Mouse (Mus musculus): ENCODE data around the gene Rnf185. TPM values are rescaled to one million over a fixed set of nuclear protein-coding genes. Genes with fewer than 3 reads are reported as not detected.
A peak's percentile ranks its signal among the peaks of the same experiment; 100 is the strongest.

Gene Rnf185
- total RNA-seq (2021): 10 to 100 TPM; 13.1 to 16.9 TPM
- long read RNA-seq, experiment 1, transcript Rnf185-202 (7 exons, 2,787 nt): major isoform, 12 of 15 reads
- long read RNA-seq, experiment 1, partial matches to known transcripts: 0 of 15 reads
- long read RNA-seq, experiment 1, other reads (novel, unspliced or antisense): 3 of 15 reads
- long read RNA-seq, experiment 2, transcript Rnf185-202 (7 exons, 2,787 nt): major isoform, 17 of 21 reads
- long read RNA-seq, experiment 2, partial matches to known transcripts: 1 of 21 reads
- long read RNA-seq, experiment 2, other reads (novel, unspliced or antisense): 3 of 21 reads

GRCm38 (mm10) chr11:3452167-3452639 lies at the start of gene Rnf185:
Rnf185 (minus strand) TSS chr11:3452363.
- peak; percentile 94 for DNase-seq

DNA sequence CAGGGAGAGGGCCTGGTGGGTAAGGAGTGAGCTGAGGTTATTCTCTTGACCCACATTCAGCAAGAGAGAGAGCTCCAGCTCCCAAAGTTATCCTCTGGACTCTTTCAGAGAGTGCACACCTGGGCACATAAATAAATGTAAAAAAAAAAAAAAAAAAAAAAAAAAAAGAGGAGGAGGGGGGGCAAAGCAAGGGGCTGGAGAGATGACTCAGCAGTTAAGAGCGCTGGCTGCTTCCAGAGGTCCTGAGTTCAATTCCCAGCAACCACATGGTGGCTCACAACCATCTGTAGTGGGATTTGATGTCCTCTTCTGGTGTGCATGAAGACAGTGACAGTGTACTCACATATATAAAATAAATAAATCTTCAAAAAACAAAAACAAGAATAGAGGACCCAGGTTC lies 45.1 kb upstream of the Rnf185 start:
- no peak for DNase-seq

- no peak for DNase-seq
These were observed 44.6 kb upstream of the Rnf185 start for GRCm38 (mm10) chr11:3496756-3497155.

- no peak for DNase-seq
These were observed 43.3 kb upstream of the Rnf185 start for GRCm38 (mm10) chr11:3495496-3495895.

- DNase-seq: no peak
These were observed 42.7 kb upstream of the Rnf185 start for GRCm38 (mm10) chr11:3494857-3495256.

DNA sequence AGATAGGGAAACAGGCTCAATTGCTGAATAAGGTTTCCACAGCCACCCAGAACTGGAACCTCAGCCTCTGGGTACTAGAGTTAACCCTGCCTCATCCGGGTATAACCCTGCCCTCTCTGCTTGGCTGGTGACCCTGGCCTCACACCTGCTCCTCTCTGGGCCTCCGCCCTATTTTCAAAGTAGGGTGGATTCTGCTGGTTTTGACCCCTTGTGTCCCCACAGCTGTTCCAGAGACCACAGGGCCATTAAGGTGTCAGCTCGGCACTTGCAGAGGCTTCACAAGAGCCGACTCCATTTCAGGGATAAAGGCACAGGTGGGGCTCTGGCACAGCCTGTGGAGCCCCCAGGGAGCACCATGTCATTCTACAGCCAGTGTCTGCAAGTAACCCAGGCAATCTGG lies 40.6 kb upstream of the Rnf185 start:
- no peak for DNase-seq

DNA sequence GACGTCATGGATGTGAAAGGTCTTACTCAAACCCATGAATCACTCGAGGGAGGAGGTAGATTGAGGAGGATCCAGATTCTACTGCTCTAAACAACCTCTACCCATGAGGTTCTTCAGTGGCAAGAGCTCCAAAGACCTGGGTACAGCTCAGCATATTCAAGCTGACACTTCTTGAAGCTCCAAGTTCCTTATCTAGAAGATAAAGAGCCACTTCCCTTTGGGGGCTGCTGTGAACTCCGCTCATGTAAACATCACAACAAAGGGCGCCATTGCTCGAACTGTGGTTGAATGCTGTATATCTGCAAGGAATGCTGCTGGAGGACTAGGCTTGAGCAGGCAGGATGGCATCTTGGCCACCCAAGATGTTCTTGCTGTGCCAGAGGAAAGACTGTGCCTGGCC lies 36.9 kb upstream of the Rnf185 start:
- DNase-seq: no peak

GRCm38 (mm10) chr11:3487952-3488570 lies 35.9 kb upstream of the Rnf185 start, which contains the start of gene Pla2g3:
Pla2g3 (plus strand) TSS chr11:3488284.
- no peak for DNase-seq

GRCm38 (mm10) chr11:3486349-3486748 lies 34.2 kb upstream of the Rnf185 start:
- DNase-seq: no peak

DNA sequence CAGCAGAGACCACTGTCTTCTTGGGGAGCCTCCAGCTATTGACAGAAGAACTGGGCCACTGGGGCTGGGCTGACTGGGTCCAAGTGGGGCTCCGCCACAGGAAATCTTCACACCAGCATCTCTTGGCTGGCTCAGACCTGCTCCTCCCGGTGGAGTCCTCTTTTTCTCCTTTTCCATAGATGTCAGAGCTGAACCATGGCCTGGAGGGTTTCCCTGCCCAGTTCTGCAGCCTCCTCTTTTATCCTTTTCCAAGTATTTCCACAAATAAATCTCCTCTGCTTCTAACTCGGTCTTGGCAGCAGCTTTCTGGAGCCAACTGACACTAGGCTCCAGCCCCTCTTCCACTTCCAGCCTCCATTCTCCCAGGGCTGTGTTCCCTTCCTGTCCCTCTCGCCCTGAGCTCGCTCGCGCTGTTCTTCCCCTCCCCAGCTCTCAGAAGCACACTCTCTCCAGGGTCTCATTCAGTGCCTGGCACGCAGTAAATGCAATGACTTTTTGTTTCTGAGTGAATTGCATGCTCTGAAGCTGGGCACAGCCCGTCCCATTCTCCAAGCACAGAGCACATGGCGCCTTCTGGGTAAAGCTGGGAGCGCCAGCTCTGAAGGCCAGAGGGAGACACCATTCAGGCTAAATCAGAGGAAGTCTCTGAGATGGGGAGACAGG lies 31.9 kb upstream of the Rnf185 start:
- DNase-seq: no peak

DNA sequence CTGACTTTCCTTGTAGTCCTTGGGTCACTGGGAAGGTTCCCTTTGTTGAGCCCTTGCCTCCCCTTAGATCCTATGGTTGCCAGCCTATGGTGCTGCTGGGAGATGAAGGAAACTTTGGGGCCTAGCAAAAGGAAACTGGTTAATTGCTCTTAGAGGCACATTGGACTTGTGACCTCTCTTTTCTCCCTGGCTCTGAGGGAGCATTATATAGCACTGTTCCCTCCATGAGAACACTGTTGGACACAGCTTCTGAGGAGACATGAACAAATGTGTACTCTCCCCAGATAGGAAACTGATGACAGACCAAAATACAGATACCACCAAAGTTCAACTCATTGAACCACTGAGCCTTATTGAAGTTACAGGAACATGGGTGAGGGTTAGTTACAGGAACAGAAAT lies 23.3 kb upstream of the Rnf185 start:
- no peak for DNase-seq

GRCm38 (mm10) chr11:3474480-3475115 lies 22.4 kb upstream of the Rnf185 start:
- DNase-seq: no peak

- DNase-seq: peak; percentile 45
These were observed 20.3 kb upstream of the Rnf185 start for GRCm38 (mm10) chr11:3472484-3472883.

GRCm38 (mm10) chr11:3471448-3471850 lies 19.3 kb upstream of the Rnf185 start:
- DNase-seq: no peak

GRCm38 (mm10) chr11:3462846-3463245 lies 10.7 kb upstream of the Rnf185 start:
- DNase-seq: no peak

DNA sequence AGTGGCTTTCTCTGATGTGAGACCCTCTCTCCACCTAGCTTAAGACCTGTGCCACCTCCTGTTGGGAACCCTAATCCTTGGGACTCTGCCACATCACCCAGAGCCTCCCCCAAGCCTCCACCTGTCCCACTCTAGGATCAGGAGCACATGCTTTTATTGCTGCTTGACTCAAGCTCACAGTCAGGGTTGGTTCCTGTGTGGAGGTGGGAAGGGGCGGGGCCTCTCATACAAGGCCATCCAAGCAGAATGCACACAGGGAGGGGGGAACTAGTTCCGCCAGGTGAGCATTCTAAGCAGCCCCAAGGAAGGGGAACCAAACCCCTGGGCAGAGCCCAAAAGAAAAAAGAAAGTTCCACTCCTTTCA lies 6.9 kb upstream of the Rnf185 start:
- DNase-seq: no peak

- DNase-seq: no peak
These were observed 6.4 kb upstream of the Rnf185 start for GRCm38 (mm10) chr11:3458428-3459104.

- DNase-seq: no peak
These were observed 4.2 kb upstream of the Rnf185 start for GRCm38 (mm10) chr11:3456354-3456753.

GRCm38 (mm10) chr11:3454506-3454905 lies 2.3 kb upstream of the Rnf185 start:
- no peak for DNase-seq

DNA sequence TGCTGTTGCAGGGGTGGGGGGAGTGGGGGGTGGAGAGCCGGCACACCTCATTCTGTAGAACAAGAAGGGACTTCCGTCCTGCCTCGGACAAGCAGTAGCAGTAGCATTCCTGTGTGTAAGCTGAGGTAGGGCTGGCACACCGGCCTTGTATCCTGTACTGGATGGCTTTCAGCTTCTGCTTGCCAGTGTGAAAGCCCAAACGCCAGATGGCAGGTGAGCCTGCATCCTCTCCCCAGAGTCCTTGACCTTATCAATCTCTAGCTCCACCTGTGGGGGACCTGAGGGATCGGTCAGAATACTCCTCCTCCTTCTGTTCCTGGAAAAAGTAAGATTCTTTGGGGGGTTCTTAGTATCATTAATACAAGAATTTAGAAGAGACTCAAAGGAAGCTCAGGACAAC lies 1.3 kb upstream of the Rnf185 start:
- peak; percentile 15 for DNase-seq

DNA sequence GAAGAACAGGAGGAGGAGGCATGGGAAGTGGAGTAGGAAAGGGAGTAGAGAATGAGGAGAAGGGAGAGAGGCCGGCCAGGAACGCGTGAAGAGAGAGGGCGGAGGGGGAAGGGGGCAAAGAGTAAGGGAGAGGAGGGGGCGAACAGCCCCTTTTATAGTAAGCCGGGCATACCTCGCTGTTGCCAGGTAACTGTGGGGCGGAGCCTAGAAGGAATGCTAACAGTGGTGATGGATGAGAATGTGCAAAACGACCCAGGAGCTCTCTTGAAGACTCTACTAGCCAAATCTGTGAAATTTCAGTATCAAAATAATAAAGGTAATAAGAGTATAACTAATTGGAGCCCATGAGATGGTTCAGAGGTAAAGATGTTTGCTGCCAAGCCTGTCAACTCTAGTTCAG lies 606 bp upstream of the Rnf185 start:
- DNase-seq: no peak

GRCm38 (mm10) chr11:3451701-3452163 lies 431 bp downstream of the Rnf185 start:
- DNase-seq: no peak

Data from gastrocnemius, postnatal 25 days (tissue).